Mouse (Mus musculus) kidney, adult 18-20 months (tissue): ENCODE measurements around the gene Lekr1.

Source experiments
- DNase-seq: peaks from one replicate; pipeline ENCODE4 v3.0.0; 2021

The Lekr1 gene

DNA sequence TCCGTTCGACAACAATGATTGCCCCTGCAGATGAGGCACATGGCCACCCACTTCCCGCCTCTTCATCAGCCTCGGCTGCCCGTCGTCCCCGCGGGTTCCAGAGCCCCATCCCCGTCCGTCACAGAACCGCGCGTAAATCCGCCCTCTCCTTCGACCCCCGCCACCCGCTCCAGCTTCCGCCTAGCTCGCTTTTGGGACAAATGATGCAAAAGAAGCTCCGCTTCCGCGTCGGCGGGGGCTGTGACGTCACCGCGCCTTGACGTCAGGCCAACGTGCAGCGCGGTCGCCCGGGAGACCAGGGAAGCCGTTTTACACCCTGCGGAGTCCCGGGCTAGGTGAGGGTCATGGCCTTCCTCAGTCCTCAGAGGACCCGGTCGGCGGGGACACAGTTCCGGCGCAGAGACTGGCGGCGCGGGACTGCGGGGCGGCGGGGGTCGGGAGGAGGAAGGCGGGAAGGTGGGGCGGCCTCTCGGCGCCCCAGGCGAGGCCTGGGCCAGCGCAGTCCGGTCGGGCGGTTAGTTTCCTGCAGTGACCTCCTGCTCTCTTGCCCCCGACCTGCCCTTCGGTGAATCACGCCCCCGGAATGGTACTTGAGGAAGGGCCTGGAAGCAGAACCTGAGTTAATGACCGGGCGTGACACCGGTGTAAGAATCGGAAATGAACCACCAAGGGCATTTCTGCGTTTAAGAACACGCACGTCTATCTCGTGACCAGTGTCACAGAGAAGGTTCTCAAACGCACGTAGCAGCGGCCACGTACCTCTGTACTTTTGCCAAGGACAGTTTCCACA lies at the start of gene Lekr1:
TSS of gene Lekr1 (plus strand) at position 252 of the 790 bp plus-strand sequence.
- DNase-seq = peak; percentile 94

DNA sequence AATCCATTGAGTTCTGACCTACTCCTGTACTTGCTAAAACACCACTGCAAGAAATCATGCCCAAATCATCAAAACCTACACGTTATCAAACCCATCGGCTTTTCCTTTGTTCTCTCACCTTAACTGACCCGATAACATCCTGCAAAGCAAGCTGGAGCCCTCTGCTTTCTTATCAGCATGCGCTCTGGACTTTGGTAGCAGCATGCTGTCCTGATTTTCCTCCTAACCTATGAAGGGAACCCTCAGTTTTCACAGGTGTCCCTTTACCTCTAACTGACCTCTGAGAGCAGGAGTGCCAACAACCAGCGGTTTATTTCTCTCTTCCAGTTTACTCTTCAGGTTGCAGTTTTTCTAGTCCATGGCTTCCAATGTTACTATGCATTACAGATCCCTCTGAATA lies 48.5 kb upstream of the Lekr1 start:
- no peak for DNase-seq

DNA sequence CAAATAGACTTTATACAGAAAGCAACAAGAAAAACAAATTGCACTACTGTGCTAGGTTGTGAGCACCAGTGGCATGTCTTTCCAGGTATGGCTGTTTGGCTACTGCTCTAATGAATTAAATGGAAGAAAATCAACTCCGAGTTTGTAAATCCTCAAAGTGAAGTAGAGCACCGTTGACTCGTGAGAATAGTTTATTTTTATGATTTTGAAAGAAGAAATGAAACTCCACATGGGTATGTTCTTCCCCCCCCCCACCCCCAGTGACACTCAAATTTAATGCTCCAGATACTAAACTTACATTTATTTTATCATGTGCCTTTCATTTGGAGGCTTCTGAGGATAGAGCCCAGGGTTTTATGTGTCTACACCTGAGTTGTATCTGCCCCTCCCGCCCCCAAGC lies 46.7 kb upstream of the Lekr1 start:
- DNase-seq = no peak

DNA sequence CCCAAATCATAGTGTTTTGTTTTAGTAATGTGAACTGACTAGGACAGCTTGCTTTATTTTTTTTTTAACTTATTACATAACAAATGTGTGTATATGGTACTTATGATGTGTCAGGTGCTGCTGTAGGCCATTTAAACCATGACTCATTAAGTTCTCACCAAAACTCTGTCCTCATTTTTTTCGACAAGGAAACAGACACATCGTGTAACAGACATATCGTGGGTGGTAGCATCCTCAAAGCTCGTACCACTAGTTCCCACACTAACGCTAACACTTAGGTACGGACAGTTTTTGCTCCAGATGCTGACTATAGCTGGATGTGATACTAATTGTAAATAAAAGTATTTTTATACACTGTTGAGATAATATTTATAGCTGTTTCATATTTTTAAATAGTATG lies 43.0 kb upstream of the Lekr1 start:
- DNase-seq = no peak

DNA sequence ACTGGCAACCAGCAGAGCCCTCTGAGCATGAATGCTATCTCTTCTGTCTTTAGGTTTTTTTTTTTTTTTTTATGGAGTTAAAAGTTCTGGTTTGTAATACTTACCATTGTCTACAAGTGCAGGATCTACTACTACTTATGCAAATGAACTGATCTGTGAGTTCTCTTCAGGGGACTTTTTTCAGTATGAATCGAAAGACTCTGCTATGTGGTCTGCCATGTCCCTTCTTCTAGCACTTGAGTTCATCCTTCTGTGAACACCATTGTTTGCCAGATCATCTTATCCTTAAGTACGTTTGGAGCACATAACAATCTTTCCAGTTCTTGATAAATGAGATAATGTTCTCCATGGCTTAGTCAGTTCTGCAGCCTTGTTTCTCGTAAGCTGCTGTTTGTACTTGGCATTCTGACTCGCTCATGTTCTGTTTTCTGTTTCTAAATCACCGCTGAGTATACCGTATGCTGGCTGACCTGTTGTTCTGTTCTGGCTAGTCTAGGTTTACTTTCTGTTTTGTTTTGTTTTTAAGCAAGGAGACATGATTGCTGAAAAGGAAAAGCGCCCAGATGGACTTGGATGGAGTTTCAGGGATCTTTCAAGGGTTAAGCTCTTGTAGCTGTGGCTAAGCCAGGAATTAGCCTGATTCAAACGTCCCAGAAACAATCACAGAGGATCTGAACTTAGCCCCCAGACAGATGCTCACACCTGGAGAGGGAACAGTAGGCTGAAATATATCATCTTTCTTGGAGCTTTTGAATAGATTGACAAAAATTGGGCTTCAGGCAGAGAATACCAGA lies 40.3 kb upstream of the Lekr1 start:
- DNase-seq = no peak

DNA sequence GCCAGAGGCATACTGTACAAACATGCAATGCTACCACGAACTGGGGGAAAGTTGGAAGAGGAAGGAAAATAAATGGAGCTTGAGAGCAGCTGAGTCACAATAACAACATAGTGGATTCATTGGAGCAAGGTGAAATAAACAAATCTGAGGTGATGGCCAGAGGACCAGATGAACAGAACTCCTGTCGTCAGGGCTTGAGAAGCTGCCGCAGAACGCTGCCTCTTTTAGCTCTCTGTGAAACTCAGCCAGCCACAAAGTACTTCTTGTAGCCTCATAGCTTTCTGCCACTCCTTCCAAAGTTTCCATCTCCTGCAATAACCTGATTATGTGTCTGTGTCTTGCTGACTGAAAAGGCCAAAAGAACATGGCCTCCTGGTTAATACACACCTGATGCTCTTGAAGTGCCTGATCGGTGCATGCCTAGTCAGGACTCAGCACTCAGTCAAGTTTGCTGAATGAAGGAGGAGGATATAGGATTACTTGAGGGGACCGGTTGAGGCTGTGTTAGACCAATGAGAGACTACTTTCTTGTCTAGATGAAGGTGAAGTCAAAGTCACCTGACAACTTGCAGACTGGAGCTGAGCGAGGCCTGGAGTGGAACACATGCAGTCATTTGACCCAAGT lies 39.6 kb upstream of the Lekr1 start:
- DNase-seq = no peak

DNA sequence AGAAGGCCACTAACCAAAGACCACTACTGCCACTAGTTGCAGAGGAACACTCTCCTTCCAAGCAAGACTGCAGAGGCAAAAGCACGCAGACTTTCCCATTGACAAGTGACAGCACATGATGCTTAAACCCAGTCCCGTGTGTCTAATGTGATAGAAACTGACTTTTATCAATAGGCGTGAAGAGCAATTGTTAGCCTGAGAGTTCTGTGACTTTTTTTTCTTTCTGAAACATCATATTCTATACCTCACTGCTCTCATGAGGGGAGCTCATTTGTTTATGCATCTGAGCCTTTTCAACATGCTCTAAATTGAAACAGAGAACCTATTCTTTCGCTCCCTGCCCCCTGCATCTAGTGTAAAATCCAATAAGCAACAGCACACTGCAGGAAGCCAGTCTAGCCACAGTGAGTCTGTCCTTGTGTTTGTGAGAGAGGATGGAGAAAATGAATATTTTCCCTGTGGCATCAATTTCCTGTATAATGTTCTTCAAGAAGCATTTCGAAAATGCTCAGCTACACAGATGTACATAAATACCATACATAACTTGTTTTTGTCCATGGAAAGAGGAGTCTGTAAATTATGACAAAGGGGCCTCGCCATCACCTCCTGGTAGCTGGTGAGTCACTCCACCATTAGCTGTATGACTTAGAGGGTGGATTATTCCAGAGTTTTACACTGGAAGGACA lies 38.9 kb upstream of the Lekr1 start:
- no peak for DNase-seq

DNA sequence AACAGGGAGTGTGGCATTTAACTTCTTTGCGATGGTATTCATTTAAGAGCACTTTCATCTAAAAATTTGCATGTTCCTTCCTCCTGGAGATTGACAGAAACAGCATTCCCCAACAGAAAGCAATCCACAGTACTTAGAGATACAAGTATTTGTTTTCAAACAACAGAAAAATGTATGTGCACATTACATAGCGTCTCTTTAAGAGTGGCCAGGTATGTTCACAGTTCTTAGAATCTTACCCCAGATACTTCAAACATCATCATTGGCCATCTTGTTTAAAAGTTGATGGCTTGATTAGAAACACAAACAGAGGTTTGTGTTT lies 38.4 kb upstream of the Lekr1 start:
- DNase-seq = no peak

DNA sequence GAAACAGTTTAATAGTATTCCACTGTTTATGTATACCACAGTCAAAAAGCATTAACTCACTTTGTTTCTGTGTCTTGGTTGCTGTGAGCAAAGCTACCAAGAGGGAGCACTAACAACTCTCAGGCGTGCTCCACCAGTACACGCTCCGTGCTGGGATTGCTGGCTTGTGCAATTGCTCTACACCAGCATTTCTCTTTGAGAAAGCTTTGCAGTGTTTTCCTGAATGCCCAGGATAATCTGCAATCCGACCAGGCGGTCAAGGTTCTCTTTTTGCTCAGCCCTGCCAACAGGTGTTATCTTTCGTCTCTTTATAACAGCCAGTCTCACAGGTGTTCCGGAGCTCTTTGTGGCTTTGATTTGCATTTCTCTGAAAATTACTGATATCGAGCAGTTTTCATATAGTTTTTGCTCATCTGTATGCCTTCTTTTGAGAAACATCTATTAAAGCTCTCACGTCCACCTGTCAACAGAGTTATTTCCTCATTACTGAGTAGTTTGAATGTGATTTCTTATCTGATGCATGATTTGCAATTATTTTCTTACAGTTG lies 36.4 kb upstream of the Lekr1 start:
- DNase-seq = no peak

DNA sequence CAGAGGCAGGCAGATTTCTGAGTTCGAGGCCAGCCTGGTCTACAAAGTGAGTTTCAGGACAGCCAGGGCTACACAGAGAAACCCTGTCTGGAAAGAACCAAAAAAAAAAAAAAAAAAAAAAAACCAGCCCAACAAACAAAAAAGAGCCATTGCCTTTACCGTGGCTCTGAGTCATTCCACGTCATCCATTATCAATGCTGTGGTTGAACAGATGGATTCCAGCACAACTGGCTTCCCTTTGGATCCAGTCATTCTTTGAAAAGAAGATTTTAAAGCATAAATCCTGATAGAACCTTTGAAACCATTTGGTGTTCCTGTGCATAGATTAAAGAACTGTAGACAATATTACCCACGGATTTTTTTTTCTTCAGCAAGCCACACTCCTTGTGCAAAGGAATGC lies 32.4 kb upstream of the Lekr1 start:
- no peak for DNase-seq

DNA sequence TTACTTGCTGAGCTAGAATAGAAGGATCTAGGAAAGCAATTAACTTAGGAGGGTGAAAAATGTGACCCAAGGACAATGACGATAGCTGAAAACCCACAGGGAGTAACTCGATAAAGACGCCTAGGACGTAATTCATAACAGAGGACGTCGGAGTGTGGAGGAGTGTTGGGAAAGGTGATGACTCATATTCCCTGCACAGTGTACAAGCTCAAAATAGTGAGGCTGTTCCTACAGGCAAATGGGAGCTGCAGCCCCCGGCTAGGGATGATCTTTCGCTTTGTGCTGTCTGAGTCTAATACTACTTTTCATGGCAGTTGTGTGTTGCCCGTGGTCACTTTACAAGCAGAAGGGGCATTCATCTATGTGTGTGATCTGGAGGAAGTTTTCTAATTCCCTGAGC lies 30.0 kb upstream of the Lekr1 start:
- no peak for DNase-seq

DNA sequence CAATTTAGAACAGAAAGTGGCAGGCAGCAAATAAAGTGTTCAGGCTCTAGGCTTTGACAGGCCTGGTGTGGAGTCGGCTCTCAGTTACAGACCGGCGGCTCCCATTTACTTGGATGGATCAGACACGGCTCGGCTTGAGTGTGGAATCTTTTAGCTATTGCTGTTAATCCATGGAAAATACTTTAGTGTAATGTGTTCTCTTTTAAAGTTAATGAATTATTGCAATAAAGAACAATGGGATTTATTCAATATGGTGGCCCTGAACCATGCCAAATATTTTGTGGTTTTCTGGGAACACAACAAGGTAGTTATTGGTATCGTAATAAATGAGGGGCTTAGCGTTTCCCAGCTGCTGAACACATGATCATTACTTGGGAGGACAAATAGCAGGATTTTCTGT lies 28.7 kb upstream of the Lekr1 start:
- no peak for DNase-seq

DNA sequence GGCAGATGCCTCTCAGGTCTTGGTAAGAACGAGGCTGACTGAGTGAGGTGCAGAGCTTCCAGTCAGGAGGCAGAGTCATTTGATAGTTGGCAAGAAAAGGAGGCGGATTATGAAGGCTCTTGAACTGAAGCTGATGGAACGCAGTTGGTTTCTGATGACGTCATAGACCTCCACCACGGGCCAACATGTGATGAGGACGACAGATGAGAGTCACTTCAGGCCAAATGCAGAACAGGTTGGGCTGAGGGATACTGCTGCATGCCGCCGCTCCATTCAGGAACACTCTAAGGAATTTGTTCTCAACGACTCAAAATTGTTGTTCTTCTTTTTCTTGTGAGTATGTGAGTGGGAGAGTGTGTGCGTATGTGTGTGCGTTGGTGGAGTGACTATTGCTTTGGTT lies 27.1 kb upstream of the Lekr1 start:
- DNase-seq = no peak

DNA sequence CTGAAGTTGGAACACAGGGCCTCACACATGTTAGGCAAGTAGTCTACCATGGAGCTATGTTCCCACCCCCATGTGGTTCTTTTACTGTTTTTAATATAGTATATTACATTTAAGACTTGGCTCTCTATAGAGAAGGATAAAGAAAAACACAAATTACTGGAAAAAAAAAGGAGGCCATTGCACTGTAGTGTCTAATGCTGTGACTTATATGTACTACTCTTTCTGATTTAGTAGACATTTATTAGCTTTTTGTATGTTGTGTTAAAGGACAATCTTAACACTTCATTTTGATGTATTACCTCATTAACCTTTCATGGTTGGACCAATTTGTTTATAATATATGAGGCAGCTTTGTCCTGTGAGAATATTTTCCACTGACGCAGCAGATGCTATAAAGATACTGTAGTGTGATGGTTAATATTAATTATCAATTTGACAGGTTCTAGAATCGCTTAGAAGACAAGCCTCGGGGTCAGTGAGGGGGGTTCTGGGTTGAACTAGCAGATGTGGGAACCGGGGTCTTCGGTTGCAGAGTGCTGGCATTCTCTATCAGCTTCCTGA lies 26.5 kb upstream of the Lekr1 start:
- DNase-seq = no peak

DNA sequence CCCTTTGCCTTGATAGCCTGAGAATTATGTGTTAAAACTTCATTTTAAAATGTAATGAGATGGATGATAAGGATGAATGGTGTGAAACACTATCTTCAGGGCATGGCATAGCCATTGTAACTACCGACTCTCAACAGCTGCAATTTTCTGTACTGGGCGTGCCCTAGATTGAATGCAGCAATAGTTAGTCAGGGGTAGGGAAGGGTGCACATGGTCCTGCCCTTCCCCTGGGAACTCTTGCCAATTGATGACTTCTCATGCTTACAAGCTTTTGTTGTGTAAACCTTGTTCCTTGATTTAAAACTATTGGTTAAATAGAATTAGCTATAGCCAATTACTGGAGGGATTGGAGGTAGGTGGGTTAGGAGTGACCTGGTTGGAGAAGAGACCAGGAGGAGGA lies 23.1 kb upstream of the Lekr1 start:
- DNase-seq = no peak

DNA sequence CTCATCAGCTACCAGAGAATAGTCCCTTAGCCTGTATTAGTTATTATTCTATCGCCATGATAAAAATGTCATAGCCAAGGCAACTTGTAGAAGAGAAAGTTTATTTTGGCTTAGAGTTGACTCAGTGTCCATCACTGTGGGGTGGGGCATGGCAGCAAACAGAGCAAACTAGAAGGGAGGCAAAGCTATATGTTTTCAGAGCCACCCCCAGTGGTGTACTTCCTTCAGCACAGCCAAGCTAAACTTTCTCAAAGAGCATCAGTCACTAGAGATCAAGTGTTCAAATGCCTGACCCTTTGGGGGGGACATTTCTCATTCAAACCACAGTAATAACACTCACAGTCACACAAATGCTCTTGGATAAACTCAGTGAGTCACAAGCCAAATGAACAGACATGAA lies 22.4 kb upstream of the Lekr1 start:
- no peak for DNase-seq

DNA sequence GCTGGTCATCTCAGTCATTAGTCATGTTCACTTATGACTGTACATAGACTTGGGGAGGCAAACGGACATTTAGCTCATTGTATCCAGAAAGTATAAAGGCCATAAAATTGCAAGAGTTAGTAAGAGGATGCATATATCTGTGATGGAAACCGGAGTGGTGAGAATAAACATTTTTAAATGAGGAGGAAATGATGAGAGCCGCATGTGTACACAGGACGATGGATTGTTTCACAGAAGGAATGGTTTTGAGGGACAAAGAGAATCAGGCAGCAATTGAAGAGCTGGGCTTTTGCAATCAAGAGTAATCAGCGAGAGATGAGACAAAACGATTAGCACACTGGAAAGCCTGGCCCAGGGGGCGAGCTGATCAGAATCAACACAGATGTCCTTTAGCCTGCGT lies 18.4 kb upstream of the Lekr1 start:
- no peak for DNase-seq

DNA sequence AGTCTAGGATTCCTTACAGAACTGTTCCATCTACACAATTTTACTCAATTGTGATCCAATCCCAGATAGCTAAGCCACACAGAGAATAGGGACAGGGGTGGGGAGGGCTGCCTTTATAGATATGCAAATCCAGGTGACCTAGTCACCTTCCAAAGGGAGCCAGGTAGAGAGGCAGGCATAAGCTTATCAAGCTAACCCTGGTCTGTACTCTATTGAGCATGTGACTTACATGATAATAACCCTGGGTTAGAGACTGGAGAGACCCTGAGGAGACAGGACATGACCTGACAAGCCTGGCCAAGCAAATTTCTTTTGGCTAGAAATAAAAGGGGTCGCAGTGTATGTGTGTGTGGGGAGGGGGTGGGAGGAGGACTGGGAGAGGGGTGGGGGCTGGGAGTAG lies 17.1 kb upstream of the Lekr1 start:
- no peak for DNase-seq

DNA sequence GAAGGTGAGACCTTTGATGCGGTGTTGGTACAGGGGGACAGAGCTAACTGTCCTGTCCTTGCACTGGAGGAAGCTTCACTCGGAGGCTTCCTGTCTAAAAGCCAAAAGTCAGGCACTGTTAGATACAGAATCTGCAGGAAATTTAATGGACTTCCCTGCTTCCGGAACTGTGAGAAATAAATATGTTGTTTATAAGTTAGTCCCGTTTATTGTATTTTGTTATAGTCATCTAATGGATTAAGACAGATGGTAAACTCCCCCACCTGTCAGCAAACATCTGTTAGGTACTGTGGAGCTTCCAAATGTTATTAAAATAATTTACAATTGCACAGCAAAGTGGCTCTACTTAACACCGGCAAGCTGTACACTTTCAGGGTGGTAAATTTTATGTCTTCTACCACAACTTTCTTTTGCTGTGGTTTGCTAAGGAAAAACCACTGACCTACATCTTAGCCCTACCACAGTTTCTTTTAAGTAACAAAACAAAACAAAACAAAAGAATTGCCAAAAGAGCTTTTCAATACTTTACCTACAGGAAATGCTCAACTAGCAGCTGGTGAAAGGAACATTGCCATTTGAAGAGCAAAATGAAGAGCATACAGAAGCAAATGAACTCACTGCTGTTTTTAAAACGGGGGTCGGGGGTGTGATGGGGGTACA lies 15.7 kb upstream of the Lekr1 start:
- no peak for DNase-seq

DNA sequence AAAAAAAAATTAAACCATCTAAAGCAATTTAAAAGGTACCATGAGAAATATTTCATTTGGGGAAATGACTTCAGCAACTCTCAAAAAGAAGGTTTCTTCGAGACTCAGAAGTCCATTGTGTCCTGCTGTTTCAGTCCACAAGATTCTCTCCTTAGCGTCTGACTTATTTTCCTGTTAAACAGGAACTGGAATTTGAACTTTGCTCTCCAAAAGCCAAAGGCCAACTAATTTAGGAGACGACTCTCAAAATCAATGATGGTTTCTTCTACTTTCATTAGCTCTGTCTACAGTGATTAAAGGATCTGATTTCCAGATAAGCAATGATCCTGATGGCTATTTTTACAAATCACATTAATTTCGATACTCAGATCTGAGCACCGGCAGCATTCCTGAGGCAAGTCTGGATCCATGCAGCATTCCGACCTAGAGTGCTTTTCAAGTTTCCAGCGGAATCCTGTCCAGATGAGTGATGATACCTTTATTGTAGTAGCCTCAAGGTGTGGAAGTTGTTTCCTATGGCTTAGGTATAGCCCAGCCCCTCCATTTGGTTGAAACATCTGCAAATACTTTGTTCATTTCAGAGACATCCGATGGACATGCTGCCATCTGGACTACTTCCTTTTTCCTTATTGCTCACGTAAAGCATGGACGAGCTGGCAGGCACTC lies 11.4 kb upstream of the Lekr1 start:
- DNase-seq = no peak

DNA sequence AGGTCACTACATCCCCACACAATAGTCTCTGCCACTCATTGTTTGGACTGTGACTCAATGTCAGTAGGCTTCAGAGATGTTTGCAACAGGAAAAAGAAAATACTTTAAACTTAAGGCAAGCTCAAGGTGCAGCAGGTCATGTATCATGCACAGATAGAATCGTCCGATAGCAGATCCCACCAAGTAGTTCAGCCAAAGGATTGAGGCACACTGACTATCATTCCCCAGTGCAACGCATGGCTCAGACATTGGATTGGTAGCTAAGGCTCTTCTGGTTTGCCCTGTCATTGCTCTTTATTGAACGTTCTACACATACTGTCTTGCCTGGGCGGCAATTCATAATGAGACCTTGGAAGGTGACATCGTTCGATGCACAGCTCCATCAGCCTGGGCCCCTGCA lies 9.6 kb upstream of the Lekr1 start:
- DNase-seq = no peak
